Mouse (Mus musculus): ENCODE data around the gene Susd6.

GRCm38 (mm10) chr12:80834901-80835570 lies 44.7 kb downstream of the Susd6 start:
- TF ChIP-seq CTCF (IDR thresholded peaks at IDR 0.05; ENCODE audit: low read depth, low read length) (no peak), GATA1 (IDR thresholded peaks at IDR 0.05; ENCODE audit: borderline replicate concordance, low read length) (no peak), TAL1 (conservative IDR thresholded peaks at IDR 0.05; ENCODE audit: low read depth, low read length) (no peak)

Data from G1E (cell line).